Mouse (Mus musculus) testis, adult 2 months (tissue): ENCODE measurements around the gene Serac1.

Experiments used
- CTCF ChIP-seq: fragments of 200-500 bp; IDR thresholded peaks from 2 replicates; pipeline ENCODE4 v1.5.1; 2012; ENCODE audit warnings: low read depth, mild to moderate bottlenecking, inconsistent platforms, low read length, moderate library complexity; ENCODE audit not compliant: control insufficient read depth, insufficient read depth, insufficient replicate concordance
- POLR2A ChIP-seq: fragments of 200-500 bp; IDR thresholded peaks from 2 replicates; pipeline ENCODE4 v1.6.1; 2012; ENCODE audit warnings: low read depth, mild to moderate bottlenecking, inconsistent platforms, low read length, moderate library complexity; ENCODE audit not compliant: control insufficient read depth

GRCm38 (mm10) chr17:6020636-6021035 is 58.9 kb downstream of the Serac1 start:
- no peak for TF ChIP-seq CTCF
- TF ChIP-seq POLR2A: no peak
